Mouse (Mus musculus): Measurements from ENCODE around the gene Six5.
"Not testable (repeated sequence)": the region's sequence is repeated elsewhere in the genome, so short reads cannot be mapped to it uniquely, and the experiment has no call there.

Six5 gene

DNA sequence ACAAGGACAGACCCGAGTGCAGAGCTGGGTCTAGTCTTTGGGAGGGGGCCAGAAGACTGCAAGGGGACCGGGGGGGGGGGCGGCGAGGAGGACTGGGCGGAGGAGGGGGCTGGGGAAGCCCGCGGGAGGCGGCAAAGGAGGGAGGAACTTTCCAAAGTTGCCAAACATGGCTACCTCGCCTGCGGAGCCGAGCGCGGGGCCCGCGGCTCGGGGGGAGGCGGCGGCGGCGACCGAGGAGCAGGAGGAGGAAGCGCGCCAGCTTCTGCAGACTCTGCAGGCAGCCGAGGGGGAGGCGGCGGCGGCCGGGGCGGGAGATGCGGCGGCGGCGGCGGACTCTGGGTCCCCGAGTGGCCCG is at the start of gene Six5:
Six5 (plus strand) TSS at position 124 of the 355 bp plus-strand sequence.
- DNase-seq (ENCODE audit: low spot score), result peak; percentile 74

GRCm38 (mm10) chr7:19044616-19045015 is 49.8 kb upstream of the Six5 start:
- DNase-seq (ENCODE audit: low spot score), result no peak

- DNase-seq (ENCODE audit: low spot score), result peak; percentile 36
Measured at GRCm38 (mm10) chr7:19046286-19047069, 47.9 kb upstream of the Six5 start.

DNA sequence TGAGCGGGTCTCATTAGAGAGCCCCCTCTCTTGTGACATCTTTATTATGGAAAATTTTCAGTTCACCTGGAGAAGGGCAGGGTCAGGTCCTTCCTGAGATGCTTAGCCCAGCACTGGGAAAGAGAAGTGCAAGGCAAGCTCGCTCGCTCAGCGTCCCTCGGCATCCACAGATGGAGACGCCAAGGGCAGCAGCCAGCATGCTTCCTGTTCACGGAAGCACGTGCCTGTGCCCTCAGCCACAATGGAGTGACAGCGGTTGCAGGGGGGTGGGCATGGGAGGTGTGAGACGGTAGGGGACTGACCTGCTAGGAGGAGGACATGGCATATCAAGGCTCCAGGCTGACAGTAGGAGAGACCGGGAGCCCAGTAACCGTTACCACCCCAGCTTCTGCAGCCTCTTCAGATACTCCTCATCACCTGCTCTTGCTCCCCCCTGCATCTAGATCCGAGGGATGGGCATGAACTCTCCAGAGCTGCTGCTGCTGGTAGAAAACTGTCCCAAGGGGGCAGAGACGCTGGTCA is 46.3 kb upstream of the Six5 start:
- no peak for DNase-seq (ENCODE audit: low spot score)

GRCm38 (mm10) chr7:19049252-19049651 is 45.1 kb upstream of the Six5 start:
- no peak for DNase-seq (ENCODE audit: low spot score)

DNA sequence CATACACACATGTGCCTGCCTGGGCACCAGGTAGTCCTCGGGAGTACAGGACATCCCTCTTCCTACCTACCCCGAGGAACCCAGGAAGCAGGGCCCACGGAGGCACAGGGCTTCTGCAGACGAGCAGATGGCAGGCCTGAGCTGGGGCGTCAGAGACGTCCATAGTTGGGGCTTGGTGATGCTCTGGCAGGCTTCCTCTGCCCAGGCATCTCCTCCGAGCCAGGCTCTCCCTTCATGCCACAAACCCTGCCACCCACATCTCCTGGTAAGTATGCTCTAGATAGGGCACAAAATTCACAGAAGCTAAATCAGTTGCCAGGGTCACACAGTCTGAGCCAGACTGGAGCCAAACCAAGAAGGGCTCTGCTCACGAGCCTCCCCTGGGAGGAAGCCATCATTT is 44.2 kb upstream of the Six5 start:
- no peak for DNase-seq (ENCODE audit: low spot score)

- DNase-seq (ENCODE audit: low spot score), result no peak
Measured at GRCm38 (mm10) chr7:19051161-19051560, 43.2 kb upstream of the Six5 start.

GRCm38 (mm10) chr7:19052345-19053135 is 41.9 kb upstream of the Six5 start:
- DNase-seq (ENCODE audit: low spot score), result no peak

DNA sequence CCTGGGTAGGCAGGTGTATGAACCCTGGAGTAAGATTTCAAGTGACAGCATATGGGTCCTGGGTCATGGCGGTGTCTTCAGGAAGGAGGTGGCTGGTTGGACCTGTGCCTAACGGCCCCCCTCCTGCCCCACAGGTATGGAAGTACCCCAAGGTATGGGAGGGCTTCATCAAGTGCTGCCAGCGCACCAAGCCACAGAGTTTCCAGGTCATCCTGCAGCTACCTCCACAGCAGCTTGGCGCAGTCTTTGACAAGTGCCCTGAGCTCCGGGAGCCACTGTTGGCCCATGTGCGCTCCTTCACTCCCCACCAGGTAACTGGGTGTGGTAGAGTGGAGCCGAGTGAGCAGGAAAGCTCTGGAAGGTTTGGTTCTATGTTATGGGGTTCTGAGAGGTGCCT is 41.3 kb upstream of the Six5 start:
- DNase-seq (ENCODE audit: low spot score), result no peak

DNA sequence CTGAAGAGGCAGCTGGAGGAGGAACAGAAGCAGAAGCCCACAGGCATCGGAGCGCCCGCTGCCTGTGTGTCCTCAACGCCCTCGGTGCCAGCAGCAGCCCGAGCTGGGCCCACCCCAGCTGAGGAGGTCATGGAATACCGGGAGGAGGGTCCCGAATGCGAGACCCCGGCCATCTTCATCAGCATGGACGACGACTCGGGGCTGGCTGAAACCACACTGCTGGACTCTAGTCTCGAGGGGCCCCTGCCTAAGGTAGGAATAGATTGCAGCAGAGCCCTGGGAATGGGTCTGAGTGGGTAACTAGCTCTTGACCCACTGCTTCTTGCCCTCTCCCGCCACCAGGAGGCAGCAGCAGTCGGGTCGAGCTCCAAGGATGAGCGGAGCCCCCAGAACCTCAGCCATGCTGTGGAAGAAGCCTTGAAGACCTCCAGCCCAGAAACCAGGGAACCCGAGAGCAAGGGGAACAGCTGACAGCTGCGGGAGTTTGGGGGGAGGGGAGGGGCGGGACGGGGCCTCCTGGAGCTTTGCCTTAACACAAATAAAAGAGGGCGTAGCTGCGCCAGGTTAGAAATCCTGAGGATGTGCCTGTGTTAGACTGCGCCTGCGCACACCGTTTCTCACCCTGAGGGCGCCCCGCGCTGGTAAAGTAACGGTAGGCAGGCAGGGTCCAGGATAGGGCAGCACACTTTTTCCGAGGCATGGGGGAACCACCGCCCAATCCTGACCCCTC is 40.2 kb upstream of the Six5 start, which contains the start of gene Rsph6a:
Rsph6a (plus strand) TSS at position 644 of the 730 bp plus-strand sequence.
- peak; percentile 38 for DNase-seq (ENCODE audit: low spot score)

GRCm38 (mm10) chr7:19054777-19055076 is 39.7 kb upstream of the Six5 start:
- DNase-seq (ENCODE audit: low spot score), result no peak

DNA sequence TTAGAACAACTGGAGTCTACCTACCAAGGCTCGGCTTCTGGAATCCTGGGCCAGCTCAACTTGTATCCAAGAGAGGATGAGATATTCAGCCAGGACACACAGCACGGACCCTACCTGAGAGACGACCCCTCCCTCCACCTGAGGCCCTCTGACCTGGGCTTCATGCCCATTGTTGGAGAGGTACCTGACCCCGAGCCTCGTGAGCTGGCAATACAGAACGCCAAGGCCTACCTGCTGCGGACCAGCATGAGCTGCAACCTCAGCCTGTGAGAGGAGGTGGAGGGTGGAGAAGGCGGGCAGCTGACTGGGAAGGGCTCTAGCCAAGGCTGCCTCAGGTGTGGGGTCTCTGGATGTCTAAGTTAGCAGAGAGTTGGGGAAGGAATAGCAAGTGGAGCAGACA is 39.3 kb upstream of the Six5 start:
- no peak for DNase-seq (ENCODE audit: low spot score)

DNA sequence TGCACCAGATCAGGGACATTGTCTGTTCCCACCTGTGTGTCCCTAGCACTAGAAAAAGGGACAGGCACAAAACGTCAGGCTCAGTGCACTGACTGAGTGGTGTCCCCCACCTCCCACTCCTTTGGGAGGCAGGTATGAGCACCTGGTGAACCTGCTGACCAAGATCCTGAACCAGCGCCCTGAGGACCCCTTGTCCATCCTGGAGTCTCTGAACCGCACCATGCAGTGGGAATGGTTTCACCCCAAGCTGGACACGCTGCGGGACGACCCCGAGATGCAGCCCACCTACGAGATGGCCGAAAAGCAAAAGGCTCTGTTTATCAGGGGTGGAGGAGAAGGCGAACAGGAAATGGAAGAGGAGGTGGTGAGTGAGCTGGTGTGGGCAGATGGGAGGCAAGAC is 37.0 kb upstream of the Six5 start:
- DNase-seq (ENCODE audit: low spot score), result no peak

DNA sequence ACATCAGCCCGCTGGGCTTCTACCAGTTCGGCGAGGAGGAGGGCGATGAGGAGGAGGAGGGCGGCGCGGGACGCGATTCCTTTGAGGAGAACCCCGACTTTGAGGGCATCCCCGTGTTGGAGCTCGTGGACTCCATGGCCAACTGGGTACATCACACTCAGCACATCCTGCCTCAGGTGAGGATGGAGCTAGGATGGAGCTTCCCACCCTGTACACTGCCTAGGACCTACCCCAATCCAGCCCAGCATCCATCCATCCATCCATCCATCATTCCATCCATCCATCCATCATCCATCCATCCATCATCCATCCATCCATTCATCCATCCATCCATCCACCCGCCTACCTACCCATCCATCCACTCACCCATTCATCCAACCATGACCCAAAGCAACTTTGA is 28.5 kb upstream of the Six5 start:
- no peak for DNase-seq (ENCODE audit: low spot score)

DNA sequence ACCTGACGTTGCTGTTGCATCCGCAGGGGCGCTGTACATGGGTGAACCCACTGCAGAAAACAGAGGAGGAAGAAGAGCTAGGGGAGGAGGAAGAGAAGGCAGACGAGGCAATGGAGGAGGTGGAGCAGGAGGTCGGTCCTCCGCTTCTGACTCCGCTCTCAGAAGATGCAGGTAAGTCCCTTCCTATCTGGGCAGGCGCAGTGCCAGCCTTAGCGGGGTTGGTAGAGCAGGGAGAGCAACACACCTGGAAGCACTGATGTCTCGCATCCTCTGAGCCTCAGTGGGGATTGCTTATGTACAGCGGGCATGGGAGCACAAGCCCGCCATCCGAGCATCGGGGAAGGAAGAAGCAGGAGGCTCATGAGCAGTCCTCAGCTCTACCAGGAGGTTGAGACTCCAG is 27.3 kb upstream of the Six5 start:
- DNase-seq (ENCODE audit: low spot score), result no peak

DNA sequence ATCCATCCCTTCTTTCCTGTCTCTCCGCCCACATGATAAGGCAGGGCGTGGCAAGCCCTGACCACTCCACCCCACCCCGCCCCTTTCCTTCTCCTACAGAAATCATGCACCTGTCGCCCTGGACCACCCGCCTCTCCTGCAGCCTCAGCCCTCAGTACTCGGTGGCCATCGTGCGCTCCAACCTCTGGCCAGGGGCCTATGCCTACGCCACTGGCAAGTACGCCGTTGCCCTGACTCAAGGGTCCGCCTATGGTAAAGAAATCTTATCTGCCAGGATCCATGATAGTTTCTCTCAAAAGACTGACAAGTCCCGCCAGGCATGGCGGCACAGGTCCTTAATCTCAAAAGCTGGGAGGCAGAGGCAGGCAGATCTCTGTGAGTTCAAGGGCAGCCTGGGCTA is 26.5 kb upstream of the Six5 start:
- DNase-seq (ENCODE audit: low spot score), result no peak

- peak; percentile 65 for DNase-seq (ENCODE audit: low spot score)
Measured at GRCm38 (mm10) chr7:19068707-19069106, 25.7 kb upstream of the Six5 start.

GRCm38 (mm10) chr7:19069500-19069899 is 24.9 kb upstream of the Six5 start:
- no peak for DNase-seq (ENCODE audit: low spot score)

- not testable (repeated sequence) for DNase-seq (ENCODE audit: low spot score)
Measured at GRCm38 (mm10) chr7:19071024-19071423, 23.4 kb upstream of the Six5 start.

DNA sequence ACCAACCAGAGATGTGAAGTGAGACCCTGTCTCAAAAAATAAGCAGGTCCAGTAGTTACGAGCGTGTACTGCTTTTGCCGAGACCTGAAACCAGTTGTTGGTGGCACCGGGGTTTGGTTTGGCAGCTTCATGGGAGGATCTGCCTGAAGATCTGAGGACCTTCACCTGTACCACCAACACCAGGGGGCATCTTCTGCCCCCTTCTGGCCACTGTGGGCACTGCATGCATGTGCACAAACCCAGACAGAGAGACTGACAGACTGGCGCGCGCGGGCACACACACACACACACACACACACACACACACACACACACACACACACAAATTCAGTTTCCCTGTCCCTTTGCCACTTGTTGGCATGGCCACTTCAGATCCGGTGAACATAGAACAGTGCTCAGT is 20.9 kb upstream of the Six5 start:
- peak; percentile 31 for DNase-seq (ENCODE audit: low spot score)

DNA sequence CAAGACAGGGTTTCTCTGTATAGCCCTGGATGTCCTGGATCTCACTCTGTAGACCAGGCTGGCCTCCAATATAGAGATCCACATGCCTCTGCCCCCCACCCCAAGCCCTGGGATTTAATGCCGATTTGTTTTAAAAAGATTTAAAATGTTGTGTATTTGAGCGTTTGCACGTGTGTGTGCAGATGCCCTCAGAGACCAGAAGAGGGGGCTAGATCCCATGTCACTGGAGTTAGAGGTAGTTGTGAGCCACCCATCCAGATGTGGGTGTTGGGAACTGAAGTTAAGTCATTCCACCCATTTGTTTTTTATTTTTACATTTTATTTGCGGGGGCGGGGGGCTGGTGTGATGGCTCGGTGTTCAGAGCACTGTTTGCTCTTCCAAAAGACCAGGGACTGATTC is 19.9 kb upstream of the Six5 start:
- DNase-seq (ENCODE audit: low spot score), result no peak

DNA sequence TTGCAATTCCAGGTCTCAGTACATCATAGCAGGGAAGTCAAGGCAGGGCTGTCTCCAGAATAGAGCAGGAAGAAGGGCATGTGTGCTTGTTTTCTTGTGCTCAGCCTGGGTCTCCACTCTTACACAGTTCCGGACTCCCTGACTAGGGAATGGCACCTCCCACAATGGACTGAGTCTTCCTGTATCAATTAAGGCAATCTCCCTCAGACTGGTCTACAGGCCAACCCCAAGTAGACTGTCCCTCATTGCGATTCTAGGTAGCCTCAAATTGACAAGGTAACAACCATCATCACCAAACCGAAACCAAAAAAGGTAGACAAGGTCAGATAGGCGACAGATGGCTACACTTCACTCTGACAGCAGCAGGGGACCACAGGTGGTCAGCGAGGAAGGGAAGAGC is 19.2 kb upstream of the Six5 start:
- DNase-seq (ENCODE audit: low spot score), result no peak

Measured in ovary, postnatal 36 days (tissue).